Mouse (Mus musculus) embryonic facial prominence, embryonic 11.5 days (tissue): Measurements from ENCODE around the gene Samd4. TPM values are rescaled to one million over a fixed set of nuclear protein-coding genes. Genes with fewer than 3 reads are reported as not detected.

Experiments used
- ATAC-seq: fragments of 200-750 bp; cut with Nextera tagmentation; replicated peaks from 2 replicates; pipeline ENCODE4 v1.8.0; 2017; ENCODE audit warnings: low read depth; ENCODE audit not compliant: insufficient number of reproducible peaks, low FRiP score, low TSS enrichment
- DNase-seq: peaks from one replicate; pipeline ENCODE4 v3.0.0-alpha.2; 2015; ENCODE audit warnings: low spot score
- H3K27ac ChIP-seq: fragments of 300-500 bp; sonication (generic); replicated peaks from 2 replicates; pipeline ENCODE4 v1.5.1; 2014; ENCODE audit warnings: mild to moderate bottlenecking, low read depth, low read length, control low read depth
- H3K27me3 ChIP-seq: fragments of 300-500 bp; sonication (generic); 2 replicates; pipeline ENCODE4 v1.6.1; 2014; ENCODE audit warnings: mild to moderate bottlenecking, low read length, moderate library complexity, mixed read lengths; ENCODE audit not compliant: control insufficient read depth, insufficient read depth
- H3K36me3 ChIP-seq: fragments of 300-500 bp; sonication (generic); replicated peaks from 2 replicates; pipeline ENCODE4 v1.6.1; 2014; ENCODE audit warnings: low read depth, mild to moderate bottlenecking, low read length, moderate library complexity, mixed read lengths; ENCODE audit not compliant: control insufficient read depth, insufficient read depth
- H3K4me1 ChIP-seq: fragments of 300-500 bp; sonication (generic); 2 replicates; pipeline ENCODE4 v1.6.1; 2014; ENCODE audit warnings: low read length, mixed read lengths; ENCODE audit not compliant: control insufficient read depth, insufficient read depth
- H3K4me2 ChIP-seq: fragments of 300-500 bp; sonication (generic); 2 replicates; pipeline ENCODE4 v1.6.1; 2014; ENCODE audit warnings: low read depth, mild to moderate bottlenecking, control low read depth, low read length, moderate library complexity
- H3K4me3 ChIP-seq: fragments of 300-500 bp; sonication (generic); 2 replicates; pipeline ENCODE4 v1.5.1; 2014; ENCODE audit warnings: low read depth, low read length, control low read depth
- H3K9ac ChIP-seq: fragments of 300-500 bp; sonication (generic); replicated peaks from 2 replicates; pipeline ENCODE4 v1.6.1; 2014; ENCODE audit warnings: mild to moderate bottlenecking, control low read depth, low read length
- H3K9me3 ChIP-seq: fragments of 300-500 bp; sonication (generic); replicated peaks from 2 replicates; pipeline ENCODE4 v1.6.1; 2016; ENCODE audit warnings: mild to moderate bottlenecking, low read length, inconsistent platforms, mixed read lengths; ENCODE audit not compliant: control insufficient read depth
- WGBS: fragments of 180-500 bp; shearing (Covaris S2); extraction: QIAGEN DNeasy Blood & Tissue Kit; methylation state at CpG from one replicate; pipeline ENCODE4 v1.1.7; 2014; 5-methylcytosine and 5-hydroxymethylcytosine counted together
- polyA plus RNA-seq: library from polyadenylated mRNA; unstranded; fragments of >200 nt; fragmentation: Nextera tagmentation; extraction: Ambion mirVana; gene quantifications from 2 replicates; pipeline ENCODE4 v1.2.1, GENCODE M21; 2014

Samd4 gene
- polyA plus RNA-seq, 1 experiment from 2014 or later, result 3.5 TPM

DNA sequence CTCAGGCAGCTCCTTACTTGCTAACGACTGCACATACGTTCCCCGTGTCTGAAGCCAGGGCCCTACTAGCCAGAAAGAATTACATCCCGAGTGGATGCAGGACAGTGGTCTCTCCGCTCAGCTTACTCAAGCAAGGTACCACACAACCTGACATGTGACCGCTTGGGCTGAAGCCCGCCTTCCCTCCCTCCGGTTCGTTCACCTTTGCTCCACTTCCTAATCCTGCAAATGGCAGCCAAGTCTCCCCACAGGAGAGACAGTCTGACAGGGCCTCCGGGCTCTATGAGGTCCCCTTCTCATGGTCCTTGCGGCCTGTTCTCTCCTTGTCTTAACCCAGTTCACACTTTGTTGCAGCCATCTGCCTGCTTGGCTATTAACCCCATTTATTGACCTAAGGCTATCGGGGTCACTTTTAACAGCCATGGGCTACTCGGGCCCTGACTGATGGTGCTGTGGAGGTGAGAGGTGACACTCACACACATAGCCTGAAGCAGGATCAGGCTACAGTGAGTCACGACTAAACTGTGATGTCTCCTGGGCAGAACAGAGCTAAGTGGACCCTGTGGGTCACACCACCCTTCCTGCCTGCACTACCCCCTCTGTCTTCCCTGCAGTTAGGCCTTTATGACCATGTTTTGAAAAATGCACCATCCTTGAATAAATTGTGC lies 192.5 kb downstream of the Samd4 start:
- Histone ChIP-seq H3K9ac (no peak overlapping the region), H3K27me3 (no peaks in the 10 kb centered on the region), H3K4me3 (no peak overlapping the region), H3K9me3 (no peaks in the 10 kb centered on the region), H3K4me2 (no peak overlapping the region), H3K36me3 (no peaks in the 10 kb centered on the region), H3K27ac (no peak overlapping the region), H3K4me1 (no peaks in the 10 kb centered on the region)
- DNase-seq, result no peak
- 78% methylated on average over 14 of the region's 14 CpGs for WGBS
- no peak for ATAC-seq

DNA sequence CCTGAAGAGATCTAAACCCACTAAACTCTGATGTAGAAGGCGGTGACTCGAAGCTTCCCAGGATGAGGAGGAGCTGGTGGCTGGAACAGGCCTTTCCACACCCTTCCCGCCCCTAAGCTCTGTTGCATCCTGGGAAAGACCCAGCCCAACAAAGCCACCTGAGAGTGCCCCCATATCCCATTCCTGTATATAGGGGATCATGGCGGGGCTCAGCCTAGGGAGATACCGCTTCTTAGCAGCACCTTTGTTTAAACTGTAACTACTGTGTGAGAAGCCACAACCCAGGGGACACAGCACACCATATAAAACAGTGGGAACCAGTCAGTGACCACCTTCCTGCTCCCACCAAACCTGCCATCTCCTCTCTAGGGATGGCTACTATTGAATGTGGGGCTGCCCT lies 193.2 kb downstream of the Samd4 start:
- Histone ChIP-seq H3K4me2 (no peak overlapping the region), H3K27ac (no peak overlapping the region), H3K9ac (no peak overlapping the region), H3K36me3 (no peaks in the 10 kb centered on the region), H3K4me3 (no peak overlapping the region), H3K4me1 (no peaks in the 10 kb centered on the region), H3K27me3 (no peaks in the 10 kb centered on the region), H3K9me3 (no peaks in the 10 kb centered on the region)
- no peak for DNase-seq
- WGBS, result 97% methylated on average over 5 of the region's 5 CpGs
- ATAC-seq, result no peak

DNA sequence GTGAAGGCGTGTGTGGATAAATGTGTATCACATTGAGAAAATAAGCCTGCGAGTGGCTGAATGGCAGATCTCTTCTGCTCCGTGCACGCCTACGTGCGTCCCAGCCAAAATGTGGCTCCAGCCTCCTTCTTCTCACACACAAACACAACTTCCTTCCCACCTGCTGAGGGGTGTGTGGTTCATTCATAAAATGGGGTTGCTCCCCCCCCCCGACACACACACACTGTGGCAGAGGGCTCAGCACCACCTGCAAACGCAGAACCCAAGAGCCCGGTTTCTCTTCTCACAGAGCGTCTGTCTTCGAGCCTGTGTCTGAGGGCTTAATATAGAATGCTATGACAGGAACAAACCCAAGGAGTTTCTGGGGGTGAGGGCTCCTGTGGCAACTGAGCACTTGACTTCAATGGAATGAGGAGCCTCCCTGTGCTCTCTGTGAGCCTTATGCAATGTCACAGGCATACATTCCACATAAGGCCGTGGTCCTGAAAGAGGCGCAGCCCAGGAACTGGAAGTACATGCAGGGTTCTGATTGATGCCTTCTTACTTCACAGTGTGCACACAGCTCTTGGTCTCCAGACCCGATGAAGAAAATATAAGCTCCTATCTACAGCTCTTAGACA lies 194.4 kb downstream of the Samd4 start:
- Histone ChIP-seq H3K27me3 (no peaks in the 10 kb centered on the region), H3K4me1 (no peaks in the 10 kb centered on the region), H3K4me2 (no peak overlapping the region), H3K9ac (no peak overlapping the region), H3K36me3 (no peaks in the 10 kb centered on the region), H3K27ac (no peak overlapping the region), H3K4me3 (no peak overlapping the region), H3K9me3 (no peaks in the 10 kb centered on the region)
- DNase-seq (no peak), ATAC-seq (no peak)
- 90% methylated on average over 14 of the region's 14 CpGs for WGBS

DNA sequence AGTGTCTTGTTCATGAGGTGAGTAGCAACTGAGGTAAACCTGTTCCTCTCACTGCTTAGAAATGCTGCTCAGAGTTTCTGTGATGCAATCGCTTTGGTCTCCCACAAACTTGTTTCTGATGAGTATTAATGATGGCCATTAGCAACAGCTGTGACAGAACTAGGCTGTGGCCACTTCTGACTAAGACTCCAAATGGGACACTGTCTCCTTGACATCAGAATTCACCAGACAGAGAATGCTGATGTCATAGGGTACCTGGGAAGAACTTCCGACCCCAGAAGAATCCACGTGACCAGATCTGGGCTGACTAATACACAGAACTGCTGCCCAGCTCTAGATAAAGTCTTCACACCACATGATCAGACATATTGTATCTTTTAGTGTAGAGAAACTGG lies 194.9 kb downstream of the Samd4 start:
- DNase-seq, result no peak
- Histone ChIP-seq H3K9me3 (no peaks in the 10 kb centered on the region), H3K27ac (no peak overlapping the region), H3K4me1 (no peaks in the 10 kb centered on the region), H3K4me2 (no peak overlapping the region), H3K4me3 (no peak overlapping the region), H3K27me3 (no peaks in the 10 kb centered on the region), H3K36me3 (no peaks in the 10 kb centered on the region), H3K9ac (no peak overlapping the region)
- WGBS, result 92% methylated on average over 3 of the region's 3 CpGs
- no peak for ATAC-seq

DNA sequence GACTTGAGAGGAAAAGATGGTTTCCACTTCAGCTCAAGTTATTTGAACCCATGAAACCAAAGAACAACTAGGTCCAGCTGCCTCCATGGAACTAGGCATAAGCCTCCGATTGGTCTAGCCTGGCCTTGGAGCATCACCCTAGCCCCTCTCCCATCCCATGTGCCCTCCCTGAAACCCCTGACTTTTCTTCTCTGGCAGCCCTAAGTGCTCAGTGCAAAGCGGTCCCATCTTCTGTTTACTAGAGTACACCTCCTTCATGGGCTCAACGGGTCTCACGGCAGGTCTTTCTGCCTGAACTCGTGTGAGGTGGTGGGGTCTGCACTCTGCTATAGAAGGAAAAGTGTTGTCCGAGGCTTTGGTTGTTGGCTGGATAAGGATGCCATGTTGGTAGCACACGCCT lies 197.3 kb downstream of the Samd4 start:
- Histone ChIP-seq H3K9ac (no peak overlapping the region), H3K36me3 (no peaks in the 10 kb centered on the region), H3K27me3 (no peaks in the 10 kb centered on the region), H3K4me1 (no peaks in the 10 kb centered on the region), H3K4me2 (no peak overlapping the region), H3K4me3 (no peak overlapping the region), H3K9me3 (no peaks in the 10 kb centered on the region), H3K27ac (no peak overlapping the region)
- 92% methylated on average over 7 of the region's 7 CpGs for WGBS
- no peak for ATAC-seq
- DNase-seq, result no peak

DNA sequence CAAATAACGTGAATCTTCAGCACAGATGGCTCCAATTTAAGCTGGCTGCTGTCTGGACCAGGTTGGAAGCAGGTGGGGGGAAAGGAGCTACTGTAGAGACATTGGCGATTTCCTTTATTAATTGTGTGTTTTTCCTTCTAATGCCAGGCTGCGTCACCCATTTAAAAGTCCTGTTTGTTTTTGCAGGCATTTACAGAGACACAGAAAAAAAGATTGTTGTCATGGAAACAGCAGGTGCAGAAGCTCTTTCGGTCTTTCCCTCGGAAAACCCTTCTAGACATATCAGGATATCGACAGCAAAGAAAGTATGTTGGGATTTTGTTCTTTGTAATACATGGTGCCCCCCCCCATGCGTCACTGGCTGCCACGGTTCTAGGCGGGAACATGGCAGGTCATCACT lies 200.7 kb downstream of the Samd4 start:
- no peak for ATAC-seq
- Histone ChIP-seq H3K4me1 (peaks cover 3% of the 10 kb centered on the region), H3K9ac (no peak overlapping the region), H3K27ac (no peak overlapping the region), H3K9me3 (no peaks in the 10 kb centered on the region), H3K27me3 (no peaks in the 10 kb centered on the region), H3K4me3 (no peak overlapping the region), H3K36me3 (no peaks in the 10 kb centered on the region), H3K4me2 (no peak overlapping the region)
- 71% methylated on average over 9 of the region's 9 CpGs for WGBS
- no peak for DNase-seq

DNA sequence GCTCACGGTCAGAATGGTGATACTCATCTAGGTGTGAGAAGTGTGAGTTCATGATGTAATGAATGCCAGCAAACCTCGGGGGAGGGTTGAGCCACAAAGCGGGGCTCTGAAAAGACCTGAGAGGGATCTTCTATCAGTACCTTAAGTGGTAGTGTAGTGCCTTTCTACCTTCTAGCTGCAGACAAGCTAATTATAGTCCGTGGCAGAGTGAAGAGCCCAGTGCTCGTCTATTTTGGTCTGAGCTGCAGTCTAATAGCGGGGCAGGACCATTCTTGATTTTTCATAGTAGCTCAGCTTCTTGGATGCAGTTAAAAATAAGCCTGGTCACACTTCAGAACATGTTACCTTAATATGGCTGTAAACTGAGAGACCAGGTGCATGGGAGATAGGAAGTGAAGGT lies 201.2 kb downstream of the Samd4 start:
- no peak for DNase-seq
- WGBS, result 79% methylated on average over 6 of the region's 6 CpGs
- Histone ChIP-seq H3K4me1 (peaks cover 3% of the 10 kb centered on the region), H3K36me3 (no peaks in the 10 kb centered on the region), H3K27me3 (no peaks in the 10 kb centered on the region), H3K9ac (no peak overlapping the region), H3K4me3 (no peak overlapping the region), H3K4me2 (no peak overlapping the region), H3K9me3 (no peaks in the 10 kb centered on the region), H3K27ac (no peak overlapping the region)
- ATAC-seq, result no peak

- Histone ChIP-seq H3K9me3 (no peaks in the 10 kb centered on the region), H3K27ac (no peak overlapping the region), H3K4me1 (peaks cover 3% of the 10 kb centered on the region), H3K4me2 (no peak overlapping the region), H3K9ac (no peak overlapping the region), H3K4me3 (no peak overlapping the region), H3K36me3 (no peaks in the 10 kb centered on the region), H3K27me3 (no peaks in the 10 kb centered on the region)
- ATAC-seq (no peak), DNase-seq (no peak)
- 73% methylated on average over 2 of the region's 2 CpGs for WGBS
Measured at GRCm38 (mm10) chr14:47084686-47085085, 202.0 kb downstream of the Samd4 start.
